Mouse (Mus musculus): ENCODE results near the gene Sel1l2. TPM values are rescaled to one million over a fixed set of nuclear protein-coding genes. Genes with fewer than 3 reads are reported as not detected.

Sel1l2 gene
- not detected for polyA plus RNA-seq (2017; shearing (Covaris generic))

DNA sequence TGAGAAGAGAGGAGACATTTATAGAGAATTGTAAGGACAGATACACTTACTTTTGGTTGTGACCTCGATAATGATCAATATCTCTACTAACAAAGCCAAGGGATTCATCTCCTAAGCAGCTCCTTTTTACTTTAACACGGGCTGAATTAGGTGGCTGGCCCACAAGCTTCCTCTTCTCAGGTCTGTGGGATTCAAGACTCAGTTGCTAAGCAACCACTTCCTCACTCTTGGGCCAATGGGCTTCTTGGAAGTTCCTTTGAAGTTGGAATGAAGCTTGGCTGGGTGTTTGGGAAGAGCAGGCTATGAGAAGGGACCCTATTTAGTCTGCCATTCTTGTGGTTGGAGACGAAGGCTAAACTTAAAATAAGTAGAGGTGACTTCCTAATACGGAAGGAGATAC is at the start of gene Sel1l2:
TSS of gene Sel1l2 (minus strand) at position 182 of the 400 bp plus-strand sequence.

GRCm38 (mm10) chr2:140395179-140395578 is 5.7 kb upstream of the Sel1l2 start, which contains the start of gene Macrod2:
TSS of gene Macrod2 (plus strand) at chr2:140395309.

Other genes starting within 250 kb of the Sel1l2 start
- not detected for gene Gm17374, start 237.7 kb downstream of the Sel1l2 start, polyA plus RNA-seq (2017; shearing (Covaris generic))
- 23.3 TPM for gene Esf1, start 219.1 kb downstream of the Sel1l2 start, polyA plus RNA-seq (2017; shearing (Covaris generic))
- 23.2 TPM for gene Ndufaf5, start 219.1 kb downstream of the Sel1l2 start, polyA plus RNA-seq (2017; shearing (Covaris generic))
- 0.94 TPM for gene Macrod2, start 5.6 kb upstream of the Sel1l2 start, polyA plus RNA-seq (2017; shearing (Covaris generic))

Measured in CD4-positive, CD25-positive, alpha-beta regulatory T cell, adult 9 weeks (primary cell).